Mouse (Mus musculus): ENCODE data around the gene Igbp1.
A peak's percentile ranks its signal among the peaks of the same experiment; 100 is the strongest.

The Igbp1 gene

DNA sequence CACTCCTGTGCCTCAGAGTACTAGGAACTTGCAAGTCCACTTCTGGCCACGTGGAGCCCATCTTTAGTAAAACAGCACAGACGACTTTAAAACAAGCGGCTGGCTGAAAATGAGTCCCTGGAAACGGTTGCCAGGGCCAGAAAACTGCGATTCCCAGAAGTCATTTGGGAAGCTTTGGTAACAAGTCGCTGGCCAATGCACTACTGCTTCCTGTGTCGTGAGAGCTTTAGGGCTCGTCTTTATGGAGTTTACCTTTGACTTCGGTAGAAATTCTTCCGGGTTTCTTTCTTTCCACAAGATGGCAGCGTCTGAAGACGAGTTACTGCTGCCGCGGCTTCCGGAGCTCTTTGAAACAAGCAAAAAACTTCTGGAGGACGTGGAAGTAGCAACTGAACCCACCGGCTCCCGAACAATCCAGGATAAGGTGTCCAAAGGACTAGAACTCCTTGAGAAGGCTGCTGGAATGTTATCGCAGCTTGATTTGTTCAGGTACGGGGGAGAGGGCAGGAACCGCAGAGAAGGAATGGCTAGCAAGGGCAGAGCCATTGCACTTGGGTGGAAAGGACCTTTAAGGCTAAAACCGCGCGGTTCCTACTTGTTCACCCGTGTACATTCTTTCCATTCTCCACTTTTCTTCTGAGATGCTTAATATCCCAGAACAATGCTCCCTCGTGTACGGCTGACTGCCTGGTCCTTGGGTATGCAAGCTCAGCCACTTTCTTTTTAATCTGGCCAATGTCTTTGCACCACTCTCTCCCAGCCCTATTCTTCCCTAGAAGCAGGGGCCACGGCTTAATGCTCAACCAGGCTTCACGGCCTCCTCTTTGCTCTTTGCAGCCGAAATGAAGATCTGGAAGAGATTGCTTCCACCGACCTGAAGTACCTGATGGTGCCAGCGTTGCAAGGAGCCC is at the start of gene Igbp1:
Gene Igbp1 (plus strand): TSS at position 224 of the 911 bp plus-strand sequence.
- DNase-seq (ENCODE audit: low spot score) = peak; percentile 83

DNA sequence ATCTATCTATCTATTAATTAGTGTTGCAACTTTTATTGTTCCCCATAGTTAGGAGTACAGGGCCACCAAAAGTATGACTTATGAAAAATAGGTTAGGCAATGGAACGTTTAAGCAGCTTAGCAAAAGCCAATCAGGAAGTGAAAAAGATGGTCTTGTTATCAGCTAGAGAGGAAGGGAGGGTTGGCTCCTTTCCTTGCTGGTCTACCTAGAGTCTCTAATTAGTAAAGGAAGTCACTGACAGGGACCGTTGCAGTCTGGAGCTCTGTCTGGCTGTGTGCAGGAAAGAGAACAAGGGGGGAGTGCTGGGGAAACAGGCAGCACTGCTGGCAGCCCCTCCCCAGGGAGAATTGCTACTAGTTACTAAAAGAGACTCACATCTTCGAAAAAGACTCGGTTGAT is 26.0 kb upstream of the Igbp1 start:
- no peak for DNase-seq (ENCODE audit: low spot score)

GRCm38 (mm10) chrX:100470126-100470525 is 24.0 kb upstream of the Igbp1 start:
- DNase-seq (ENCODE audit: low spot score) = no peak

- DNase-seq (ENCODE audit: low spot score) = no peak
Measured at GRCm38 (mm10) chrX:100471491-100471890, 22.6 kb upstream of the Igbp1 start.

DNA sequence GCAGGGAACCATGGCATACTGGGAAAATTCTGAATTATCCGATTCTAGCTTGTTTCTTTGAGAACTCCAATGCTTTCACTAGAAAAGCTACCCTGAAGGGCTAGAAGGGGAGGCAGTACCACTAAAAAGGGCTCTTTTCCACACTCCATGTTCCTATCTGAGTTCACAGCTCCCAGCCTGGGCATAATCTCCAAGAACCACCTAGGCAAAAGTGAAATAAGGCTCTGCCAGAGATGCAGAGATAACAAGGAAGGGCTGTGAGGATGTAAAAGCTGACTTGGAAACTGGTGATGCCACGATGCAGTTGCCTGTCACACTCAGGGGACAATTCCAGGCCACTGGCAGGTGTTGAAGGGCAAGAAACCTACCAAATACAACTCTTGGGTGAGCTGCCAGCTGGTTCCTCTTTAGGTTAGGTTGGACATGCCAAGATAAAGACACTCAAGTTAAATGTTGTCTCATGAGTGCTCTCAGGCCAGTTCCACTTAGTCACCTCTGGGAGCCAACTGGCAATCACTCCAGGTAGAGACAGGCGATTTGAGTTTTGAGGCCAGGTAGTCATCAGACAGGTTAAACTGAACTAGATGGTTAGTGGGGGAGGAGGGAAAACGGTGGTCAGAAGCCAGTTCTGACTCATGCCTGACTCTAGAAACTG is 18.4 kb upstream of the Igbp1 start:
- DNase-seq (ENCODE audit: low spot score) = no peak

GRCm38 (mm10) chrX:100480317-100480716 is 13.8 kb upstream of the Igbp1 start:
- peak; percentile 61 for DNase-seq (ENCODE audit: low spot score)

GRCm38 (mm10) chrX:100493500-100494067 is 507 bp upstream of the Igbp1 start:
- no peak for DNase-seq (ENCODE audit: low spot score)

DNA sequence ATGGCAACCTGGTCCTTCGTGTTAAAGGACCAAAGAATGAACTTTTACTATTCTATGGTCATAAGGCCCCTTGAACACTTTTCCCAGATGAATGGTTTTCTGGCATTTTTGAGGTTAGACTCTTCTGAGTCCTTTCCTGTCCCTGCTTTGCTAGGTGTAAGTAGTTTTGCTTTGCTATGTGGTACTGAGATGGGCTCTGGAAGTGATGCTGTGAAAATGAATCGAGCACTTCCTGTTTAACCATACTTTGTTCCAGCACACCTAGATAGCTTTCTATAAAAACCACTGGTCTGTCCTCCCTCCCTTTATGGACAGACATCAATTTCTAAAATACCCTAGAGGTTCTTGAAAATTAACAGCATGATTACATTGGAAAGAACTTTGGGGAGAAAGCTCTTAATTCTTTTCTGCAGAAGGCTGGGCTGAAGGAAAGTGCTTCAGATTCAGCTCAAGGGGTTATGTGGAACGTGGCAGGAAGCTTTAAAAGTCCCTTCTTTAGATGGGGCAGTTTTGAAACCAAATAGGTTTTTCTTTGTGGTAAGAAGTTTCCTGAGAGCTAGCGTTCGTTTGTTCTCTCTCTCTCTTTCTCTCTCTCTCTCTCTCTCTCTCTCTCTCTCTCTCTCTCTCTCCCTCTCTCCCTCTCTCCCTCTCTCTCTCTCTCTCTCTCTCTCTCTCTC is 10.2 kb downstream of the Igbp1 start:
- DNase-seq (ENCODE audit: low spot score) = no peak

GRCm38 (mm10) chrX:100508164-100508563 is 14.1 kb downstream of the Igbp1 start:
- DNase-seq (ENCODE audit: low spot score) = no peak

DNA sequence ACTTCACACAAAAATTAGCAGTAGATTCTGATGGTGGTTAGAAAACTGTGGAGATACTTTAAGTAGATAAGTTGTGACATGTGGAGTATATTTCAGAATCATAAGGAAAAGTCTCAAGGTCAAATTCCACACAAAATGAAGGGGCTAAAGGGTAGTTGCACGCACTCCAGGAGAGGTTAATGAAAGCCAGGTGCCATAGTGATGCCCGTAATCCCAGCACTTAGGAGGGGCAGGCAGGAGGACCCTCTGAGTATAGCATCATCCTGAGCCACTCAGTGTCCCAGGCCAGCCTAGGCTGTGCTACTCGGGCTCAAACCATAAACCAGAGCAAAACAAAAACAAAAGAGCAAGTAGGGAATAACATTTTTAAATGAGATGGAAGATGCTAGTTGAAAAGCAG is 15.8 kb downstream of the Igbp1 start:
- no peak for DNase-seq (ENCODE audit: low spot score)

DNA sequence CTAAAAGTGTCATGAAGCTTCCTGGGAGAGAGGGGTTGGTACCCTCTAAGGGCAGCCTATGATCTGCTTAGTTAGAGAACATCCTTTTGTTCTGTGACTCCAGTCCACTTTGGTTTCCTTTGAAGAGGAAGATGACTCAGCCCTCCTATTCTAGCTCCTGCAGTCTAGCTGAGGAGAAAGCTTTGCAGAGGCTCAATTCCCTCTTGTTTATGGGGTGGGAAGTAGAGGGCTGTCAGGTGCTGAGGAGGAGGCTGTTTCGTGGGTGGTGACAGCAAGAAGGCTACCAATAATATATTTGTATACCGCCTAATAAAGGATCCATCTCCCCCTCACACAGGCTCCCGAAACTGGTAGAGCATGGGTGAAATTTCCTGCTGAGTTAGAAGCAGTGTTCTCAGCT is 22.6 kb downstream of the Igbp1 start:
- DNase-seq (ENCODE audit: low spot score) = no peak

- DNase-seq (ENCODE audit: low spot score) = no peak
Measured at GRCm38 (mm10) chrX:100517626-100518025, 23.5 kb downstream of the Igbp1 start.

DNA sequence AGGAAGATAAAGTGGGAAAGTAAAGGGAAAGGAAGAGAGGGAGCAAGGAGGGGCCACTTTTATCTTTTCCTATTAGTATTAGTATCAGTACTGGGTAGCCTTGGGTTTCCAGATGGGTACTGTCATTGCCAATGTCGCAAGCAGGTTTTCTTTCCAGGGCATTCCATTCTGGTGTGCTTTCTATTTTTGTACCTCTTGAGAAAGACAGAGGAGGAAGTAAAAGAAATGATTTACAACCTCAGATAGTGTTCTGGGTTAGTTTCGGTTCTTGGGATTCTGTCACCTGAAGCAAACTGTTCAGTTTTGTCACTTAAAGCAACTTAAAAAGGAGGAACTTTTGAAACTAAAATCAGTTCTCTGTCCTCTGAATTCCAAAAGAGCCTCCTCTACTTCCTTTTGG is 24.4 kb downstream of the Igbp1 start:
- no peak for DNase-seq (ENCODE audit: low spot score)

DNA sequence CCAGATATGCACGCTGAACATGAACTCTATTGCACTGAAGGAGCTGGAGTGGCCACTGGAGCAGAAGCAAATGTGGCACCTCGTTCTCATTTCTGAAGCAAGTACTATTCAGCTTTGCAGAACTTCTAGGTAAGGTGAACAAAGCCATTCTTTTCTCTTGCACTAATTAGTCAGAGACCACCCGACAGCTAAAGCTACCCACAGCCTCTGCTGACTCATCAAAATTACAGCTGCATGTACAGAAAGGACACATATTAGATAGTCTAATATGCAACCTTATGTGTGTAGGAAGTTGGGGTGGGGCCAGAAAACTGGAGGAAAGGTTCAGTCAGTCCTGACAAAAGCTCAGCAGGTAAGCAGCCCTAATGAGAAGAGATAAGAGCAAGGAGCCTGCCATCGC is 30.4 kb downstream of the Igbp1 start, which contains the start of gene Dgat2l6:
Gene Dgat2l6 (plus strand): TSS at position 368 of the 400 bp plus-strand sequence.
- DNase-seq (ENCODE audit: low spot score) = no peak

DNA sequence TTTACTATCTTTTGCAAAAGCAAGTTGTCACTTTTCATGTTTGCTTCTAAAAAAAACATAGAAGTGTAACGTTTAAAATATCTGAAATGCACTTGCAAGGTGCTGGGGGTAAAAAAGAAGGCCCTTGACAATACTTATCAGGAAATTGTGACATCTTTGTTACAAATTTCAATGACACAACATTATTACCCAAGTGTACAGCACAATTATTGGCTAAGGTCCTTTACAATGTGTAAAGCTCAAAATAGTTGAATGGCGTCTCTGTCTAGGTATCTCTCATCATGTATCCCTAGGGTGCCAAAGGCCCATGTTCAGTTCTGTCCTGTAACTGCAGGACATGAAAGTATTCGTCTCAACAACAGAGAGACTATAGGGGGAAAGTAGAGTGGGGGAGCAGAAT is 61.9 kb downstream of the Igbp1 start:
- no peak for DNase-seq (ENCODE audit: low spot score)

DNA sequence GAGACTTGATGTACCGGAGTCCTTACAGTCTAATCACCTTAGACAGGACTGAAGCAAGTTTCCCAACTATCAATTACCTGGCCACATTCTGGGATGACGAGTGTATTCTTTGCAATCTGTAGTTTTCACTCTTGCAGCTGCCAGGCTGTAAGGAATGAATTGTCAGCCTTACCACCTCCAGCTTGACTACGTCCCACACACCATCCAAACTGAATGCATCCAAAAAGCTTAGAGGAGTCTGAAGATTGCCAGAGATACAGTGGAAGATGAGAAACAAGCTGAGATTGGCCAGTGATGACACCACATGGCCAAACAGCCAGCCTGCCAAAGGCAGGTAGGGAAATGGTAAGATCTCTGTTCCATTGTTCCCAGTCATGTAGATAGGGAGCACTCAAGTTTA is 71.6 kb downstream of the Igbp1 start:
- no peak for DNase-seq (ENCODE audit: low spot score)

Measured in T-cell, adult 2 months (primary cell).